Mouse (Mus musculus) E14TG2a.4 (cell line): ENCODE data around the gene Sirt2.

Experiments used
- CTCF ChIP-seq: conservative IDR thresholded peaks from 2 replicates; pipeline ENCODE4 v1.5.1; 2014; ENCODE audit warnings: low read length
- NANOG ChIP-seq: IDR thresholded peaks from 2 replicates; pipeline ENCODE4 v1.6.1; 2014; ENCODE audit warnings: borderline replicate concordance, low read length, mixed read lengths
- POU5F1 ChIP-seq: IDR thresholded peaks from 2 replicates; pipeline ENCODE4 v1.6.1; 2014; ENCODE audit warnings: low read length, borderline replicate concordance

GRCm38 (mm10) chr7:28794496-28794895, 28.0 kb downstream of the Sirt2 start:
- TF ChIP-seq CTCF (no peak), POU5F1 (no peak), NANOG (no peak)
